Mouse (Mus musculus): ENCODE data around the gene A3galt2. TPM values are rescaled to one million over a fixed set of nuclear protein-coding genes. Genes with fewer than 3 reads are reported as not detected.

The A3galt2 gene
- polyA plus RNA-seq, 1 experiment from 2014 or later: 0.09 TPM

- Histone ChIP-seq H3K4me1 (peaks cover 65% of the 10 kb centered on the region), H3K36me3 (peaks cover 14% of the 10 kb centered on the region), H3K27ac (replicated peaks) (peak overlapping the region; percentile 94), H3K9me3 (no peaks in the 10 kb centered on the region), H3K4me2 (peak overlapping the region; percentile 95), H3K9ac (peak overlapping the region; percentile 100), H3K27me3 (replicated peaks) (no peaks in the 10 kb centered on the region; the same call in 1 of the 2 replicates), H3K4me3 (peak overlapping the region; percentile 96)
- WGBS: under 1% methylated on average over 50 of the region's 65 CpGs
- ATAC-seq (ENCODE audit: extremely low read depth, insufficient number of reproducible peaks, low FRiP score, low TSS enrichment): peak; percentile 79
Measured at GRCm38 (mm10) chr4:128727721-128728430, 27.3 kb upstream of the A3galt2 start.

GRCm38 (mm10) chr4:128728431-128728851 lies 26.7 kb upstream of the A3galt2 start:
- Histone ChIP-seq H3K4me3 (peak overlapping the region; percentile 96), H3K4me1 (peaks cover 68% of the 10 kb centered on the region)

GRCm38 (mm10) chr4:128729033-128729708 lies 26.0 kb upstream of the A3galt2 start:
- H3K4me1 ChIP-seq: peaks cover 68% of the 10 kb centered on the region

More at GRCm38 (mm10) chr4:128728431-128728851, 26.7 kb upstream of the A3galt2 start:
- H3K9me3 ChIP-seq: no peaks in the 10 kb centered on the region
- WGBS: 1% methylated on average over 5 of the region's 5 CpGs
- H3K27ac ChIP-seq (replicated peaks): peak overlapping the region; percentile 94
- peak overlapping the region; percentile 100 for H3K9ac ChIP-seq
- no peaks in the 10 kb centered on the region for H3K27me3 ChIP-seq (replicated peaks)
- peak overlapping the region; percentile 95 for H3K4me2 ChIP-seq
- ATAC-seq (ENCODE audit: extremely low read depth, insufficient number of reproducible peaks, low FRiP score, low TSS enrichment): no peak
- H3K36me3 ChIP-seq: peaks cover 14% of the 10 kb centered on the region

GRCm38 (mm10) chr4:128729709-128730037 lies 25.5 kb upstream of the A3galt2 start:
- 36% methylated on average over 5 of the region's 5 CpGs for WGBS
- no peak for ATAC-seq (ENCODE audit: extremely low read depth, insufficient number of reproducible peaks, low FRiP score, low TSS enrichment)
- no peaks in the 10 kb centered on the region for H3K9me3 ChIP-seq
- H3K36me3 ChIP-seq: peaks cover 14% of the 10 kb centered on the region
- peak overlapping the region; percentile 95 for H3K4me2 ChIP-seq
- no peaks in the 10 kb centered on the region for H3K27me3 ChIP-seq (replicated peaks)
- H3K27ac ChIP-seq (replicated peaks): peak overlapping the region; percentile 94
- peak overlapping the region; percentile 96 for H3K4me3 ChIP-seq
- peaks cover 68% of the 10 kb centered on the region for H3K4me1 ChIP-seq
- H3K9ac ChIP-seq: peak overlapping the region; percentile 100

More at GRCm38 (mm10) chr4:128729033-128729708, 26.0 kb upstream of the A3galt2 start:
- H3K36me3 ChIP-seq: peaks cover 14% of the 10 kb centered on the region
- peak overlapping the region; percentile 100 for H3K9ac ChIP-seq
- peak overlapping the region; percentile 95 for H3K4me2 ChIP-seq
- H3K27me3 ChIP-seq (replicated peaks): no peaks in the 10 kb centered on the region
- 32% methylated on average over 15 of the region's 15 CpGs for WGBS
- ATAC-seq (ENCODE audit: extremely low read depth, insufficient number of reproducible peaks, low FRiP score, low TSS enrichment): no peak
- peak overlapping the region; percentile 94 for H3K27ac ChIP-seq (replicated peaks)
- no peaks in the 10 kb centered on the region for H3K9me3 ChIP-seq
- peak overlapping the region; percentile 96 for H3K4me3 ChIP-seq

GRCm38 (mm10) chr4:128730271-128730670 lies 24.9 kb upstream of the A3galt2 start:
- peak overlapping the region; percentile 95 for H3K4me2 ChIP-seq
- WGBS: 52% methylated on average over 6 of the region's 6 CpGs
- H3K9me3 ChIP-seq: no peaks in the 10 kb centered on the region
- H3K36me3 ChIP-seq: peaks cover 14% of the 10 kb centered on the region
- ATAC-seq (ENCODE audit: extremely low read depth, insufficient number of reproducible peaks, low FRiP score, low TSS enrichment): no peak
- H3K9ac ChIP-seq: peak overlapping the region; percentile 100
- H3K27me3 ChIP-seq (replicated peaks): no peaks in the 10 kb centered on the region
- H3K4me3 ChIP-seq: peak overlapping the region; percentile 96
- peaks cover 71% of the 10 kb centered on the region for H3K4me1 ChIP-seq
- H3K27ac ChIP-seq (replicated peaks): peak overlapping the region; percentile 94

- 36% methylated on average over 5 of the region's 5 CpGs for WGBS
- H3K27me3 ChIP-seq (replicated peaks): no peaks in the 10 kb centered on the region
- ATAC-seq (ENCODE audit: extremely low read depth, insufficient number of reproducible peaks, low FRiP score, low TSS enrichment): no peak
- peaks cover 91% of the 10 kb centered on the region for H3K4me1 ChIP-seq
- no peak overlapping the region for H3K4me3 ChIP-seq
- H3K27ac ChIP-seq (replicated peaks): peak overlapping the region; percentile 92
- H3K36me3 ChIP-seq: peaks cover 21% of the 10 kb centered on the region
- H3K9me3 ChIP-seq: no peaks in the 10 kb centered on the region
- H3K4me2 ChIP-seq: no peak overlapping the region
- H3K9ac ChIP-seq: peak overlapping the region; percentile 38; the same call in 1 of the 2 replicates
Measured at GRCm38 (mm10) chr4:128732794-128733193, 22.4 kb upstream of the A3galt2 start.

- Histone ChIP-seq H3K4me1 (peaks cover 96% of the 10 kb centered on the region), H3K36me3 (peaks cover 21% of the 10 kb centered on the region), H3K4me3 (no peak overlapping the region; the same call in 1 of the 2 replicates), H3K4me2 (peak overlapping the region; percentile 52), H3K9ac (peak overlapping the region; percentile 70), H3K9me3 (no peaks in the 10 kb centered on the region), H3K27ac (replicated peaks) (peak overlapping the region; percentile 92), H3K27me3 (replicated peaks) (no peaks in the 10 kb centered on the region)
- WGBS: 28% methylated on average over 6 of the region's 6 CpGs
- ATAC-seq (ENCODE audit: extremely low read depth, insufficient number of reproducible peaks, low FRiP score, low TSS enrichment): no peak
Measured at GRCm38 (mm10) chr4:128733496-128733895, 21.7 kb upstream of the A3galt2 start.

GRCm38 (mm10) chr4:128734217-128734616 lies 20.9 kb upstream of the A3galt2 start:
- H3K27ac ChIP-seq (replicated peaks): peak overlapping the region; percentile 92
- H3K27me3 ChIP-seq (replicated peaks): no peaks in the 10 kb centered on the region
- H3K4me2 ChIP-seq: peak overlapping the region; percentile 52
- H3K4me1 ChIP-seq: peaks cover 90% of the 10 kb centered on the region
- no peaks in the 10 kb centered on the region for H3K9me3 ChIP-seq
- H3K4me3 ChIP-seq: 0 out of 2 replicates have a peak overlapping the region, but pooled peaks have one; percentile 19
- peaks cover 21% of the 10 kb centered on the region for H3K36me3 ChIP-seq
- WGBS: 12% methylated on average over 5 of the region's 5 CpGs
- ATAC-seq (ENCODE audit: extremely low read depth, insufficient number of reproducible peaks, low FRiP score, low TSS enrichment): peak; percentile 50; the same call in 1 of the 2 replicates
- peak overlapping the region; percentile 70 for H3K9ac ChIP-seq

GRCm38 (mm10) chr4:128734721-128735671 lies 20.2 kb upstream of the A3galt2 start:
- Histone ChIP-seq H3K9me3 (no peaks in the 10 kb centered on the region), H3K27ac (replicated peaks) (peak overlapping the region; percentile 92), H3K36me3 (peaks cover 25% of the 10 kb centered on the region), H3K27me3 (replicated peaks) (no peaks in the 10 kb centered on the region), H3K4me1 (peaks cover 83% of the 10 kb centered on the region), H3K4me2 (peak overlapping the region; percentile 52), H3K4me3 (no peak overlapping the region), H3K9ac (peak overlapping the region; percentile 24)
- WGBS: 65% methylated on average over 18 of the region's 18 CpGs
- no peak for ATAC-seq (ENCODE audit: extremely low read depth, insufficient number of reproducible peaks, low FRiP score, low TSS enrichment)

GRCm38 (mm10) chr4:128737137-128737589 lies 18.0 kb upstream of the A3galt2 start:
- no peaks in the 10 kb centered on the region for H3K27me3 ChIP-seq (replicated peaks)
- H3K36me3 ChIP-seq: peaks cover 17% of the 10 kb centered on the region; the same call in 1 of the 2 replicates
- H3K9me3 ChIP-seq: no peaks in the 10 kb centered on the region
- 28% methylated on average over 6 of the region's 6 CpGs for WGBS
- H3K4me3 ChIP-seq: no peak overlapping the region
- H3K4me1 ChIP-seq: peaks cover 78% of the 10 kb centered on the region
- peak overlapping the region; percentile 70 for H3K9ac ChIP-seq
- H3K27ac ChIP-seq (replicated peaks): peak overlapping the region; percentile 93
- peak overlapping the region; percentile 40 for H3K4me2 ChIP-seq
- no peak for ATAC-seq (ENCODE audit: extremely low read depth, insufficient number of reproducible peaks, low FRiP score, low TSS enrichment)

All from heart, embryonic 13.5 days (tissue).